24 mouse cellular contexts compared by ENCODE assay signal in the genomic region with DNA sequence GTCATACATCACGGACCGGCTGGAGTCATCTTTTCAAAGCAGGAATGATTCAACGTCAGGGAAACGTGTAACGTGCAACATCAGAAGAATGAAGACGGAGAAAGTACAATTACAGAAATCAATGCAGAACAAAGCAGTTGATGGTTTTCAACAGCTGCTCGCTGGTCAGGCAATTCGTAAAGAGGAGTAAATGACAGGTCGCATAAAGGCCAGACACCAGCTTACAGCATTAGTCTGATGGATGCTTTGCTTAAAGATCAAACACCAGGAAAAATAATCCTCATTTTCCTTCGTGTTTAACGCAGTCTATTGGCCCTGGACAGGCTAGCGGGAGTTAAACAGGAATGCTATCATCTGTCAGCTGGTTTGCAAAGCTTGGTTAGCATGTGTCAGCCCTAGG. TPM values are rescaled to one million over a fixed set of nuclear protein-coding genes. Genes with fewer than 3 reads are reported as not detected.
DNase-seq lines count a peak whose midpoint lies in the region; ATAC-seq and TF ChIP-seq lines count a peak whose summit lies in the region.
"Had no signal": no experiment of that assay in that cellular context is flagged by ENCODE, and none has a peak within 500 bp of the region (broad histone marks: within the 10 kb centered on the region; RNA-seq: fewer than 3 reads in every experiment).

No protein-coding gene starts in this region.

- DNase-seq in embryonic facial prominence, embryonic 14.5 days (ENCODE audit: low spot score) = peak; percentile 13
- no peak for DNase-seq in embryonic facial prominence, embryonic 10.5 days (ENCODE audit: low spot score)
- no peak for DNase-seq in lung, postnatal 14 days
- no peak for DNase-seq in midbrain, postnatal 0 days (ENCODE audit: low spot score)
- DNase-seq: adrenal gland, adult 8-10 months; adrenal gland, postnatal 36 days; B cell, adult 2 months; cerebellum, adult 11 months; cerebellum, adult 8-10 months; cerebellum, postnatal 14 days; embryo, embryonic 11 days; gastrocnemius, postnatal 10 days; heart, adult 18-20 months; heart, postnatal 10 days; heart, postnatal 4 days had no signal

- no peak overlapping the region for H3K4me2 ChIP-seq in embryonic facial prominence, embryonic 14.5 days (ENCODE audit: low read depth, low read length)
- H3K4me2 ChIP-seq in lung, embryonic 15.5 days = peak overlapping the region; percentile 5; the same call in 1 of the 2 replicates
- H3K4me2 ChIP-seq in midbrain, embryonic 15.5 days = no peak overlapping the region
- no peak overlapping the region for H3K4me2 ChIP-seq in midbrain, postnatal 0 days (ENCODE audit: low read depth, low read length, poor library complexity, severe bottlenecking)
- H3K4me2 ChIP-seq in stomach, embryonic 16.5 days (ENCODE audit: low read depth, low read length) = 0 out of 2 replicates have a peak overlapping the region, but pooled peaks have one; percentile 1
- H3K4me2 ChIP-seq: embryonic facial prominence, embryonic 12.5 days; forebrain, embryonic 12.5 days had no signal

- no peaks in the 10 kb centered on the region for H3K36me3 ChIP-seq in embryonic facial prominence, embryonic 14.5 days (ENCODE audit: control insufficient read depth, insufficient read depth, low read length)
- no peaks in the 10 kb centered on the region for H3K36me3 ChIP-seq in embryonic facial prominence, embryonic 10.5 days (replicated peaks)
- no peaks in the 10 kb centered on the region for H3K36me3 ChIP-seq in lung, embryonic 15.5 days
- H3K36me3 ChIP-seq in midbrain, embryonic 15.5 days (replicated peaks) = no peaks in the 10 kb centered on the region
- no peaks in the 10 kb centered on the region for H3K36me3 ChIP-seq in midbrain, postnatal 0 days (ENCODE audit: insufficient read depth, low read length)
- no peaks in the 10 kb centered on the region for H3K36me3 ChIP-seq in stomach, embryonic 16.5 days (ENCODE audit: control insufficient read depth, insufficient read depth, low read length)
- H3K36me3 ChIP-seq: embryonic facial prominence, embryonic 12.5 days; forebrain, embryonic 12.5 days; G1E; heart, embryonic 10.5 days had no signal

- H3K9me3 ChIP-seq in embryonic facial prominence, embryonic 14.5 days (ENCODE audit: control insufficient read depth, low read length) = no peaks in the 10 kb centered on the region
- H3K9me3 ChIP-seq in embryonic facial prominence, embryonic 10.5 days = no peaks in the 10 kb centered on the region
- H3K9me3 ChIP-seq in lung, embryonic 15.5 days = no peaks in the 10 kb centered on the region
- no peaks in the 10 kb centered on the region for H3K9me3 ChIP-seq in midbrain, embryonic 15.5 days
- no peaks in the 10 kb centered on the region for H3K9me3 ChIP-seq in midbrain, postnatal 0 days (ENCODE audit: low read length)
- no peaks in the 10 kb centered on the region for H3K9me3 ChIP-seq in stomach, embryonic 16.5 days (replicated peaks; ENCODE audit: control insufficient read depth, low read length)
- H3K9me3 ChIP-seq: embryonic facial prominence, embryonic 12.5 days; forebrain, embryonic 12.5 days; G1E; heart, embryonic 10.5 days had no signal

- H3K9ac ChIP-seq in embryonic facial prominence, embryonic 14.5 days (ENCODE audit: low read depth, low read length) = no peak overlapping the region
- H3K9ac ChIP-seq in lung, embryonic 15.5 days = no peak overlapping the region
- no peak overlapping the region for H3K9ac ChIP-seq in midbrain, embryonic 15.5 days
- H3K9ac ChIP-seq in midbrain, postnatal 0 days (replicated peaks; ENCODE audit: low read length, poor library complexity, severe bottlenecking) = no peak overlapping the region
- no peak overlapping the region for H3K9ac ChIP-seq in stomach, embryonic 16.5 days (ENCODE audit: low read length)
- H3K9ac ChIP-seq: embryonic facial prominence, embryonic 12.5 days; forebrain, embryonic 12.5 days had no signal

- 55% methylated on average over 12 of the region's 12 CpGs for WGBS in embryonic facial prominence, embryonic 14.5 days
- WGBS in embryonic facial prominence, embryonic 10.5 days = 82% methylated on average over 12 of the region's 12 CpGs
- WGBS in lung, embryonic 15.5 days = 35% methylated on average over 12 of the region's 12 CpGs
- WGBS in midbrain, embryonic 15.5 days = 56% methylated on average over 12 of the region's 12 CpGs
- WGBS in midbrain, postnatal 0 days = 57% methylated on average over 12 of the region's 12 CpGs
- WGBS in stomach, embryonic 16.5 days = 25% methylated on average over 12 of the region's 12 CpGs

- H3K4me3 ChIP-seq in embryonic facial prominence, embryonic 14.5 days (ENCODE audit: low read depth, low read length) = no peak overlapping the region
- H3K4me3 ChIP-seq in embryonic facial prominence, embryonic 10.5 days = no peak overlapping the region
- no peak overlapping the region for H3K4me3 ChIP-seq in lung, embryonic 15.5 days
- H3K4me3 ChIP-seq in midbrain, embryonic 15.5 days = no peak overlapping the region
- H3K4me3 ChIP-seq in midbrain, postnatal 0 days (ENCODE audit: low read depth, low read length) = no peak overlapping the region
- H3K4me3 ChIP-seq in stomach, embryonic 16.5 days (replicated peaks; ENCODE audit: low read length) = no peak overlapping the region
- H3K4me3 ChIP-seq: embryonic facial prominence, embryonic 12.5 days; forebrain, embryonic 12.5 days; heart, embryonic 10.5 days had no signal

- H3K4me1 ChIP-seq in embryonic facial prominence, embryonic 14.5 days (ENCODE audit: control insufficient read depth, insufficient read depth, low read length) = no peaks in the 10 kb centered on the region
- H3K4me1 ChIP-seq in embryonic facial prominence, embryonic 10.5 days = no peaks in the 10 kb centered on the region
- H3K4me1 ChIP-seq in lung, embryonic 15.5 days = peaks cover 6% of the 10 kb centered on the region; the same call in 1 of the 2 replicates
- no peaks in the 10 kb centered on the region for H3K4me1 ChIP-seq in midbrain, embryonic 15.5 days
- no peaks in the 10 kb centered on the region for H3K4me1 ChIP-seq in midbrain, postnatal 0 days (ENCODE audit: insufficient read depth, low read length)
- H3K4me1 ChIP-seq in stomach, embryonic 16.5 days (ENCODE audit: control insufficient read depth, insufficient read depth, low read length) = peaks cover 5% of the 10 kb centered on the region; the same call in 1 of the 2 replicates
- H3K4me1 ChIP-seq: embryonic facial prominence, embryonic 12.5 days; heart, embryonic 10.5 days had no signal

- no peak for TF ChIP-seq CTCF in midbrain, postnatal 0 days (IDR thresholded peaks at IDR 0.05)

- ATAC-seq in embryonic facial prominence, embryonic 14.5 days (ENCODE audit: low read depth) = no peak
- ATAC-seq in lung, embryonic 15.5 days (ENCODE audit: borderline replicate concordance, extremely low read depth, low FRiP score, low TSS enrichment) = no peak
- 0 out of 2 replicates have a peak, but pooled peaks have one; percentile 30 for ATAC-seq in midbrain, embryonic 15.5 days (replicated peaks)
- no peak for ATAC-seq in midbrain, postnatal 0 days (ENCODE audit: low FRiP score)
- peak; percentile 50; the same call in 1 of the 2 replicates for ATAC-seq in stomach, embryonic 16.5 days (ENCODE audit: insufficient read depth, low FRiP score)
- ATAC-seq: CD4-positive, CD25-positive, alpha-beta regulatory T cell, adult 4 months; forebrain, embryonic 16.5 days had no signal

- H3K27me3 ChIP-seq in embryonic facial prominence, embryonic 14.5 days (replicated peaks; ENCODE audit: control insufficient read depth, insufficient read depth, low read length) = no peaks in the 10 kb centered on the region
- no peaks in the 10 kb centered on the region for H3K27me3 ChIP-seq in embryonic facial prominence, embryonic 10.5 days (replicated peaks; ENCODE audit: low read depth, poor library complexity, severe bottlenecking)
- H3K27me3 ChIP-seq in lung, embryonic 15.5 days = no peaks in the 10 kb centered on the region
- no peaks in the 10 kb centered on the region for H3K27me3 ChIP-seq in midbrain, embryonic 15.5 days (replicated peaks)
- H3K27me3 ChIP-seq in midbrain, postnatal 0 days (ENCODE audit: insufficient read depth, low read length) = no peaks in the 10 kb centered on the region
- no peaks in the 10 kb centered on the region for H3K27me3 ChIP-seq in stomach, embryonic 16.5 days (ENCODE audit: control insufficient read depth, insufficient read depth, low read length)
- H3K27me3 ChIP-seq: embryonic facial prominence, embryonic 12.5 days; forebrain, embryonic 12.5 days had no signal

- H3K27ac ChIP-seq in embryonic facial prominence, embryonic 14.5 days (replicated peaks; ENCODE audit: low read depth, low read length) = no peak overlapping the region
- no peak overlapping the region for H3K27ac ChIP-seq in embryonic facial prominence, embryonic 10.5 days (replicated peaks)
- H3K27ac ChIP-seq in lung, embryonic 15.5 days = no peak overlapping the region
- H3K27ac ChIP-seq in midbrain, embryonic 15.5 days = no peak overlapping the region
- H3K27ac ChIP-seq in midbrain, postnatal 0 days (ENCODE audit: low read depth, low read length) = no peak overlapping the region
- no peak overlapping the region for H3K27ac ChIP-seq in stomach, embryonic 16.5 days (ENCODE audit: low read length)
- H3K27ac ChIP-seq: embryonic facial prominence, embryonic 12.5 days; forebrain, embryonic 12.5 days; heart, embryonic 10.5 days had no signal

RNA-seq across cellular contexts. Expression of a gene that starts 44.8 kb away (rescaled TPM):
- 23.2 and 25.5 TPM in 2 replicates for polyA plus RNA-seq in embryonic facial prominence, embryonic 14.5 days (2014; fragmentation: Nextera tagmentation; extraction: Ambion mirVana)
- 17.6 and 18.2 TPM in 2 replicates for polyA plus RNA-seq in embryonic facial prominence, embryonic 10.5 days (2016; fragmentation: Nextera tagmentation; extraction: Ambion mirVana)
- 27.2 and 27.6 TPM in 2 replicates for polyA plus RNA-seq in lung, embryonic 15.5 days (2015; fragmentation: Nextera tagmentation; extraction: Ambion mirVana)
- polyA plus RNA-seq in midbrain, embryonic 15.5 days (2015; fragmentation: Nextera tagmentation; extraction: Ambion mirVana) = 25.0 and 26.8 TPM in 2 replicates
- 9.9 and 20.2 TPM in 2 replicates for total RNA-seq in midbrain, postnatal 0 days (2014; rRNA removed)
- polyA plus RNA-seq in midbrain, postnatal 0 days (2015; fragmentation: Nextera tagmentation; extraction: Ambion mirVana) = 39.9 and 41.2 TPM in 2 replicates
- polyA plus RNA-seq in stomach, embryonic 16.5 days (2015; fragmentation: Nextera tagmentation; extraction: Ambion mirVana) = 28.4 TPM in 2 replicates

RNA-seq across cellular contexts. Expression of a gene that starts 52.4 kb away (rescaled TPM):
- 10.4 and 13.2 TPM in 2 replicates for polyA plus RNA-seq in embryonic facial prominence, embryonic 14.5 days (2014; fragmentation: Nextera tagmentation; extraction: Ambion mirVana)
- polyA plus RNA-seq in embryonic facial prominence, embryonic 10.5 days (2016; fragmentation: Nextera tagmentation; extraction: Ambion mirVana) = 10.5 and 12.8 TPM in 2 replicates
- 15.4 and 16.0 TPM in 2 replicates for polyA plus RNA-seq in lung, embryonic 15.5 days (2015; fragmentation: Nextera tagmentation; extraction: Ambion mirVana)
- 43.4 and 43.8 TPM in 2 replicates for polyA plus RNA-seq in midbrain, embryonic 15.5 days (2015; fragmentation: Nextera tagmentation; extraction: Ambion mirVana)
- total RNA-seq in midbrain, postnatal 0 days (2014; rRNA removed) = 44.8 and 46.2 TPM in 2 replicates
- polyA plus RNA-seq in midbrain, postnatal 0 days (2015; fragmentation: Nextera tagmentation; extraction: Ambion mirVana) = 30.2 and 31.4 TPM in 2 replicates
- polyA plus RNA-seq in stomach, embryonic 16.5 days (2015; fragmentation: Nextera tagmentation; extraction: Ambion mirVana) = 4.1 and 5.6 TPM in 2 replicates

Comparison
In these comparisons a context has a peak if more than half of its experiments do, and no peak if none do; other contexts are left out.
1. ATAC-seq: peak in midbrain, embryonic 15.5 days (single experiment) and stomach, embryonic 16.5 days (single experiment); none in embryonic facial prominence, embryonic 14.5 days (single experiment), lung, embryonic 15.5 days (single experiment) and midbrain, postnatal 0 days (single experiment).
2. H3K4me2 ChIP-seq: peak in lung, embryonic 15.5 days (single experiment) and stomach, embryonic 16.5 days (single experiment); none in embryonic facial prominence, embryonic 14.5 days (single experiment), midbrain, embryonic 15.5 days (single experiment) and midbrain, postnatal 0 days (single experiment).